ENCODE assay signal across 20 mouse cellular contexts in genomic region chr6:138426894-138427293, GRCm38 (mm10).
DNase-seq lines count a peak whose midpoint lies in the region; ATAC-seq and TF ChIP-seq lines count a peak whose summit lies in the region.
"Had no signal": no experiment of that assay in that cellular context is flagged by ENCODE, and none has a peak within 500 bp of the region (broad histone marks: within the 10 kb centered on the region; RNA-seq: fewer than 3 reads in every experiment).

No protein-coding gene starts in this region.

- H3K4me2 ChIP-seq in forebrain, postnatal 0 days (ENCODE audit: low read depth) = no peak overlapping the region
- H3K4me2 ChIP-seq in midbrain, embryonic 13.5 days (replicated peaks) = peak overlapping the region; percentile 42
- H3K4me2 ChIP-seq in midbrain, embryonic 11.5 days = no peak overlapping the region
- H3K4me2 ChIP-seq in forebrain, embryonic 12.5 days = no peak overlapping the region
- H3K4me2 ChIP-seq in midbrain, embryonic 15.5 days = peak overlapping the region; percentile 35
- no peak overlapping the region for H3K4me2 ChIP-seq in heart, embryonic 11.5 days
- H3K4me2 ChIP-seq: embryonic facial prominence, embryonic 13.5 days; liver, embryonic 11.5 days had no signal

- peaks cover 60% of the 10 kb centered on the region for H3K4me1 ChIP-seq in forebrain, embryonic 10.5 days
- H3K4me1 ChIP-seq in forebrain, postnatal 0 days (ENCODE audit: insufficient read depth) = peaks cover 12% of the 10 kb centered on the region; the same call in 1 of the 2 replicates
- H3K4me1 ChIP-seq in midbrain, embryonic 13.5 days (replicated peaks) = peaks cover 46% of the 10 kb centered on the region
- H3K4me1 ChIP-seq in midbrain, embryonic 11.5 days (ENCODE audit: control insufficient read depth, insufficient read depth, low read length) = peaks cover under 1% of the 10 kb centered on the region; the same call in 1 of the 2 replicates
- peaks cover 48% of the 10 kb centered on the region for H3K4me1 ChIP-seq in forebrain, embryonic 12.5 days
- peaks cover 28% of the 10 kb centered on the region for H3K4me1 ChIP-seq in midbrain, embryonic 15.5 days
- no peaks in the 10 kb centered on the region; the same call in 1 of the 2 replicates for H3K4me1 ChIP-seq in heart, embryonic 11.5 days (ENCODE audit: control insufficient read depth, insufficient read depth, low read length)

- H3K9ac ChIP-seq in forebrain, postnatal 0 days = no peak overlapping the region
- H3K9ac ChIP-seq in midbrain, embryonic 13.5 days (replicated peaks) = no peak overlapping the region
- H3K9ac ChIP-seq in midbrain, embryonic 11.5 days (ENCODE audit: low read length) = no peak overlapping the region
- H3K9ac ChIP-seq in forebrain, embryonic 12.5 days = no peak overlapping the region
- H3K9ac ChIP-seq in midbrain, embryonic 15.5 days = no peak overlapping the region
- H3K9ac ChIP-seq in heart, embryonic 11.5 days (ENCODE audit: low read depth, low read length) = no peak overlapping the region
- H3K9ac ChIP-seq: embryonic facial prominence, embryonic 13.5 days; liver, postnatal 0 days had no signal

- WGBS in forebrain, embryonic 10.5 days = 28% methylated on average over 3 of the region's 3 CpGs
- 22% methylated on average over 3 of the region's 3 CpGs for WGBS in forebrain, postnatal 0 days
- WGBS in midbrain, embryonic 13.5 days = 28% methylated on average over 3 of the region's 3 CpGs
- 37% methylated on average over 3 of the region's 3 CpGs for WGBS in midbrain, embryonic 11.5 days
- WGBS in forebrain, embryonic 12.5 days = 13% methylated on average over 3 of the region's 3 CpGs
- 25% methylated on average over 3 of the region's 3 CpGs for WGBS in midbrain, embryonic 15.5 days
- WGBS in heart, embryonic 11.5 days (ENCODE audit: insufficient replicate concordance) = 34% methylated on average over 3 of the region's 3 CpGs

- H3K27me3 ChIP-seq in forebrain, embryonic 10.5 days (ENCODE audit: poor library complexity, severe bottlenecking) = peaks cover 21% of the 10 kb centered on the region
- no peaks in the 10 kb centered on the region for H3K27me3 ChIP-seq in forebrain, postnatal 0 days (ENCODE audit: insufficient read depth, low read length)
- no peaks in the 10 kb centered on the region for H3K27me3 ChIP-seq in midbrain, embryonic 13.5 days
- no peaks in the 10 kb centered on the region; the same call in 1 of the 2 replicates for H3K27me3 ChIP-seq in midbrain, embryonic 11.5 days (ENCODE audit: control insufficient read depth, insufficient read depth, low read length)
- H3K27me3 ChIP-seq in forebrain, embryonic 12.5 days = 0 out of 2 replicates have a peak, but pooled peaks cover 5% of the 10 kb centered on the region
- H3K27me3 ChIP-seq in midbrain, embryonic 15.5 days (replicated peaks) = no peaks in the 10 kb centered on the region
- peaks cover 3% of the 10 kb centered on the region; the same call in 1 of the 2 replicates for H3K27me3 ChIP-seq in heart, embryonic 11.5 days (ENCODE audit: control insufficient read depth, insufficient read depth, low read length)

- no peaks in the 10 kb centered on the region for H3K36me3 ChIP-seq in forebrain, embryonic 10.5 days (replicated peaks)
- no peaks in the 10 kb centered on the region for H3K36me3 ChIP-seq in forebrain, postnatal 0 days (ENCODE audit: insufficient read depth)
- no peaks in the 10 kb centered on the region for H3K36me3 ChIP-seq in midbrain, embryonic 13.5 days
- H3K36me3 ChIP-seq in midbrain, embryonic 11.5 days (ENCODE audit: control insufficient read depth, insufficient read depth, low read length) = no peaks in the 10 kb centered on the region
- no peaks in the 10 kb centered on the region for H3K36me3 ChIP-seq in forebrain, embryonic 12.5 days (replicated peaks)
- no peaks in the 10 kb centered on the region for H3K36me3 ChIP-seq in midbrain, embryonic 15.5 days (replicated peaks)
- H3K36me3 ChIP-seq in heart, embryonic 11.5 days (ENCODE audit: control insufficient read depth, insufficient read depth, low read length) = no peaks in the 10 kb centered on the region
- H3K36me3 ChIP-seq: embryonic facial prominence, embryonic 13.5 days; heart, embryonic 10.5 days had no signal

- 0 out of 2 replicates have a peak overlapping the region, but pooled peaks have one; percentile 42 for H3K27ac ChIP-seq in forebrain, embryonic 10.5 days
- no peak overlapping the region for H3K27ac ChIP-seq in forebrain, postnatal 0 days (ENCODE audit: low read depth, low read length)
- peak overlapping the region; percentile 76 for H3K27ac ChIP-seq in midbrain, embryonic 13.5 days
- H3K27ac ChIP-seq in midbrain, embryonic 11.5 days (ENCODE audit: low read depth, low read length) = no peak overlapping the region
- 0 out of 2 replicates have a peak overlapping the region, but pooled peaks have one; percentile 68 for H3K27ac ChIP-seq in forebrain, embryonic 12.5 days
- peak overlapping the region; percentile 65 for H3K27ac ChIP-seq in midbrain, embryonic 15.5 days
- H3K27ac ChIP-seq in heart, embryonic 11.5 days (ENCODE audit: low read depth, low read length) = no peak overlapping the region
- H3K27ac ChIP-seq: embryonic facial prominence, embryonic 13.5 days; heart, embryonic 10.5 days had no signal

- ATAC-seq in forebrain, postnatal 0 days = no peak
- ATAC-seq in midbrain, embryonic 13.5 days = peak; percentile 68
- no peak for ATAC-seq in midbrain, embryonic 11.5 days (ENCODE audit: low FRiP score)
- peak; percentile 36; the same call in 1 of the 2 replicates for ATAC-seq in forebrain, embryonic 12.5 days (ENCODE audit: low FRiP score)
- peak; percentile 68 for ATAC-seq in midbrain, embryonic 15.5 days (replicated peaks)
- no peak for ATAC-seq in heart, embryonic 11.5 days (replicated peaks; ENCODE audit: insufficient number of reproducible peaks, low FRiP score, low TSS enrichment)
- ATAC-seq: CD4-positive, CD25-positive, alpha-beta regulatory T cell, adult 4 months; liver, postnatal 0 days; lung, postnatal 0 days had no signal

- H3K9me3 ChIP-seq in forebrain, embryonic 10.5 days = no peaks in the 10 kb centered on the region
- no peaks in the 10 kb centered on the region for H3K9me3 ChIP-seq in forebrain, postnatal 0 days (ENCODE audit: low read length)
- no peaks in the 10 kb centered on the region for H3K9me3 ChIP-seq in midbrain, embryonic 13.5 days
- H3K9me3 ChIP-seq in midbrain, embryonic 11.5 days (ENCODE audit: control insufficient read depth, low read length) = no peaks in the 10 kb centered on the region
- no peaks in the 10 kb centered on the region for H3K9me3 ChIP-seq in forebrain, embryonic 12.5 days
- no peaks in the 10 kb centered on the region for H3K9me3 ChIP-seq in midbrain, embryonic 15.5 days
- no peaks in the 10 kb centered on the region for H3K9me3 ChIP-seq in heart, embryonic 11.5 days (replicated peaks; ENCODE audit: control insufficient read depth, low read length)
- H3K9me3 ChIP-seq: embryonic facial prominence, embryonic 13.5 days; heart, embryonic 10.5 days had no signal

- DNase-seq in forebrain, embryonic 10.5 days (ENCODE audit: extremely low spot score, low spot score) = no peak
- no peak for DNase-seq in forebrain, postnatal 0 days
- no peak for DNase-seq in midbrain, embryonic 11.5 days (ENCODE audit: low spot score, missing footprints)
- no peak for DNase-seq in lung, postnatal 10 days
- DNase-seq: adrenal gland, postnatal 25 days; cerebellum, adult 9-10 months; gastrocnemius, postnatal 10 days; kidney, adult 2 months; kidney, postnatal 10 days; liver, postnatal 0 days; thymus, postnatal 14 days had no signal

- H3K4me3 ChIP-seq in forebrain, embryonic 10.5 days = no peak overlapping the region; the same call in 1 of the 2 replicates
- H3K4me3 ChIP-seq in forebrain, postnatal 0 days (ENCODE audit: low read depth, low read length) = no peak overlapping the region
- H3K4me3 ChIP-seq in midbrain, embryonic 13.5 days (replicated peaks) = peak overlapping the region; percentile 60
- no peak overlapping the region for H3K4me3 ChIP-seq in midbrain, embryonic 11.5 days (ENCODE audit: low read depth, low read length)
- no peak overlapping the region for H3K4me3 ChIP-seq in forebrain, embryonic 12.5 days (replicated peaks)
- peak overlapping the region; percentile 55 for H3K4me3 ChIP-seq in midbrain, embryonic 15.5 days
- H3K4me3 ChIP-seq in heart, embryonic 11.5 days (ENCODE audit: low read depth, low read length) = no peak overlapping the region
- H3K4me3 ChIP-seq: embryonic facial prominence, embryonic 13.5 days; heart, embryonic 10.5 days had no signal

- no peak for TF ChIP-seq CTCF in forebrain, postnatal 0 days (IDR thresholded peaks at IDR 0.05; ENCODE audit: low read depth)

Comparison
In these comparisons a context has a peak if more than half of its experiments do, and no peak if none do; other contexts are left out.
1. H3K27ac ChIP-seq: peak in forebrain, embryonic 10.5 days (single experiment), midbrain, embryonic 13.5 days (single experiment), forebrain, embryonic 12.5 days (single experiment) and midbrain, embryonic 15.5 days (single experiment); none in forebrain, postnatal 0 days (single experiment), midbrain, embryonic 11.5 days (single experiment) and heart, embryonic 11.5 days (single experiment).
2. H3K4me3 ChIP-seq: peak in midbrain, embryonic 13.5 days (single experiment) and midbrain, embryonic 15.5 days (single experiment); none in forebrain, embryonic 10.5 days (single experiment), forebrain, postnatal 0 days (single experiment), midbrain, embryonic 11.5 days (single experiment), forebrain, embryonic 12.5 days (single experiment) and heart, embryonic 11.5 days (single experiment).
3. ATAC-seq: peak in midbrain, embryonic 13.5 days (single experiment), forebrain, embryonic 12.5 days (single experiment) and midbrain, embryonic 15.5 days (single experiment); none in forebrain, postnatal 0 days (single experiment), midbrain, embryonic 11.5 days (single experiment) and heart, embryonic 11.5 days (single experiment).
4. H3K4me2 ChIP-seq: peak in midbrain, embryonic 13.5 days (single experiment) and midbrain, embryonic 15.5 days (single experiment); none in forebrain, postnatal 0 days (single experiment), midbrain, embryonic 11.5 days (single experiment), forebrain, embryonic 12.5 days (single experiment) and heart, embryonic 11.5 days (single experiment).